Mouse (Mus musculus) splenic B cell, adult 2 months (primary cell): ENCODE data around the gene Plk1.

Source experiments
- DNase-seq: peaks from one replicate; pipeline ENCODE4 v3.0.0-alpha.2; 2011; ENCODE audit warnings: low read depth, low spot score
- H3K27me3 ChIP-seq: 2 replicates; pipeline ENCODE4 v1.6.1; 2012; ENCODE audit warnings: mild to moderate bottlenecking, low read length, moderate library complexity, mixed read lengths; ENCODE audit not compliant: control insufficient read depth, poor library complexity, insufficient read depth, severe bottlenecking
- H3K36me3 ChIP-seq: 2 replicates; pipeline ENCODE4 v1.6.1; 2012; ENCODE audit warnings: mild to moderate bottlenecking, low read length, moderate library complexity, mixed read lengths; ENCODE audit not compliant: control insufficient read depth, poor library complexity, insufficient read depth, severe bottlenecking

Gene Plk1

DNA sequence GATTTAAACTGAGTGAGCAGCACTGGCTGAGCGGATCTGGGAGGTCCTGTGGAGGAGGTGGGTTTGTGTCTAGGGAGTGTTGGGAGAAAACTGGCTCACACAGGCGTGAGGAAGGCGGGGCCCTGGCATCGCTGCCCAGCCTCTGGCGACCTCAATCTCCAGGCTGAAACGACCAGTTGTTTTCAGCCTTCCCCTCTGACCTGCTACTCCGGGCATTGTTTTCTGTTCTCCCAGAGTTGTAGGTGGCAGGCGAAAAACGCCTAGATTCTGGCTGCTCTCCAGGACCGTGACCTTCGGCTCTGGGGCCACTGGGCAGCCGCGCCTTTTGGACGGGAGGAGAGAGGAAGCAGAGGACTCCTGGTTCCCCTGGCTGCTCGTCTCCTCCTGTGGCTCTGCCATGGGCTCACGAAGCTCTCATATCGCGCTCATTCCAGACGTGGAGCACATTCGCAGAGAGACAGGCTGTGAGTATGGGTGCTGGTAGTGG is 60.1 kb downstream of the Plk1 start, which contains the start of gene Chp2:
Chp2 (plus strand) TSS at position 182 of the 487 bp plus-strand sequence.
- no peak for DNase-seq
- no peaks in the 10 kb centered on the region for H3K36me3 ChIP-seq

More for the DNA sequence above, 60.1 kb downstream of the Plk1 start, which contains the start of gene Chp2:
- no peaks in the 10 kb centered on the region for H3K27me3 ChIP-seq
